Mouse (Mus musculus) heart, adult 18-20 months (tissue): Measurements from ENCODE around the gene Snd1. TPM values are rescaled to one million over a fixed set of nuclear protein-coding genes. Genes with fewer than 3 reads are reported as not detected.
A peak's percentile ranks its signal among the peaks of the same experiment; 100 is the strongest.

Source experiments
- DNase-seq, 2 experiments: peaks; one replicate each; pipeline ENCODE4 v3.0.0; 2021 to 2022; ENCODE audit warnings: mixed read lengths in 1 of 2
- total RNA-seq, 2 experiments: library from RNA; stranded (reverse); gene quantifications; 2 replicates each; pipeline ENCODE4 v1.2.3; 2021

Snd1 gene
- total RNA-seq, 2 experiments from 2014 or later, result 68.7 to 73.5 TPM

DNA sequence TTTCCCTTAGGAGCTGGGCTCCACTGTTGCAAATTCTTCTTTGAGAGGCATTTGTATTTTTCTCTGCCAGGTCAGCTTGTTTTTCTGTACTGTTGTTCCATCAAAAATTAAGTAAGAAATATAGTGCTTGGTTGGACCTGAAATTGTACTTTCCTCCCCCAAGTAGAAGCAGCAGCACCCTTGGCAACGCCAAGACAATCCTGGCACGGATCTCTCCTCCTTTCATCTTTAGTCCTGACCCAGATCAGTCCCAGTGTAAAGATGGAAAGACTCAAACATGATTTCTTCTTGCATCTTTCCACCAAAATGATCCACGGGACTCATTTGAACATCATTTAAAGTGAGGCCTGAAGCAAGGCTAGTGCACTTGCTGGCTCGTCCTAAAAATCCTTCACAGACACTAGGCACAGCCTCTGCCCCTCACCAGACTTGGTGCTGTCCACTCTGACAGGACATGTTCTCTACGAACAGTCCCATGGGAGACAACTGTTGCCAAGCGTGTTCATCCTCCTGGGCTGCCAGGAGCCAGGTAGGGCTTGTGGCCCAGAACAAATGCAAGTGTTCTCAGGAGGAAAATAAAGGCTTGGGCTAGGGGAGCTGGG lies 328.8 kb downstream of the Snd1 start:
- no peak for DNase-seq

DNA sequence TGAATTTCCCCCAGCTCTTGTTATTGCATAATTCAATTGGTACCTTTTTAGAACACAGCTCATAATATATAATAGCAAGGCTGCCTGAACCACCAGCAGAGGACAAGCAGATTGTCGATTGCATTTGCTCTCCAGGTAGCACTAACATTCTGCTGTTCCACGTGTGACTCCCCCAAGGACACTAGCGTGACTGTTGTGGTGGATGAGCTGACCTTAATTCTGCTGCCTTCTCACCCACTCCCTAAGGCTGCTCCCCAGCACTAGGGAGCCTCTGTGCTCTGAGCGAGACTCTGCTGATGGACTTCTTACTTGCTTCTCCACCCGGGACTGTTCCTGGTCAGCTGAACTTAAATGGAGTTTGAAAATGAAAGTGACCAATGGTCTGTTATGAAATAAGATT lies 329.8 kb downstream of the Snd1 start:
- DNase-seq, result no peak

GRCm38 (mm10) chr6:28813057-28813456 lies 338.1 kb downstream of the Snd1 start:
- DNase-seq, result no peak

- no peak for DNase-seq
Measured at GRCm38 (mm10) chr6:28814895-28815294, 340.0 kb downstream of the Snd1 start.

DNA sequence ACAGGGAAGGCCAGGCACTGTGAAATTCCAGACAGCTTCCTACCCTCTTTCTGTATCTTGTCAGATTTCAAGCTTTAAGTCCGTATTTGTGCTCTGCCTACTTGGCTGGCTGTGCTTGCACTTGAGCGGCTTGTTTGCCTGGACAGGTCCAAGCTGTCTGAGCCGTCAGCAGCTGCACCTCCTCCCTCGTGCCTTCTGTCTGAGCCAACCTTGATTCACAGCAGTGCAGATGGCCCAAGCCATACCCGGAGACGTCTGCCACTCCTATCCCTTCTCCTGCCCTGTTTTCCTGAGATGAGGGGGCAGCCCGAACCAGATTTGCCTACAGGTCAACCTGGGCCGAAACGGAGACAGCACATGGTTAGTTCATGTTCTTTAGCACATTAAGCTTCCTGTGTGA lies 342.1 kb downstream of the Snd1 start:
- DNase-seq, result peak; percentile 23 to 42

GRCm38 (mm10) chr6:28819509-28820358 lies 344.8 kb downstream of the Snd1 start:
- no peak for DNase-seq

- no peak for DNase-seq
Measured at GRCm38 (mm10) chr6:28822296-28822695, 347.4 kb downstream of the Snd1 start.

DNA sequence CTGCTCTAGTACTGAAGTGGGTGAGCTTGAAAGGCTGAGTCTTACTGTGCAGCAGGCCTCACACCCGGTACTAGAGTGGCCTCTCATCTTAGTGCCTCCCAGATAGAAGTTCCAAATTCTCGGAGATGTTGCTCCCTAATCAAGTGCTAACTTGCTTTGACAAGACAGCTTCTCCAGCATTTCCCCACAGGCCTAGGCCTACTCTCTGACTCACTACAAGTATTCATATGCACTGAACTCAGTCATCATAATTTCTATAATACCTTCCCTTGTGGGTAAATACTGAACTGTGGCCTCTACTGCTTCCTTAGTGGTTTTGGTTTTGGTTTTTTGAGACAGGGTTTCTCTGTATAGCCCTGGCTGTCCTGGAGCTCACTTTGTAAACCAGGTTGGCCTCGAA lies 348.4 kb downstream of the Snd1 start:
- no peak for DNase-seq

GRCm38 (mm10) chr6:28823802-28824201 lies 348.9 kb downstream of the Snd1 start:
- peak; percentile 37 to 46 for DNase-seq

- DNase-seq, result no peak
Measured at GRCm38 (mm10) chr6:28825894-28826293, 351.0 kb downstream of the Snd1 start.

DNA sequence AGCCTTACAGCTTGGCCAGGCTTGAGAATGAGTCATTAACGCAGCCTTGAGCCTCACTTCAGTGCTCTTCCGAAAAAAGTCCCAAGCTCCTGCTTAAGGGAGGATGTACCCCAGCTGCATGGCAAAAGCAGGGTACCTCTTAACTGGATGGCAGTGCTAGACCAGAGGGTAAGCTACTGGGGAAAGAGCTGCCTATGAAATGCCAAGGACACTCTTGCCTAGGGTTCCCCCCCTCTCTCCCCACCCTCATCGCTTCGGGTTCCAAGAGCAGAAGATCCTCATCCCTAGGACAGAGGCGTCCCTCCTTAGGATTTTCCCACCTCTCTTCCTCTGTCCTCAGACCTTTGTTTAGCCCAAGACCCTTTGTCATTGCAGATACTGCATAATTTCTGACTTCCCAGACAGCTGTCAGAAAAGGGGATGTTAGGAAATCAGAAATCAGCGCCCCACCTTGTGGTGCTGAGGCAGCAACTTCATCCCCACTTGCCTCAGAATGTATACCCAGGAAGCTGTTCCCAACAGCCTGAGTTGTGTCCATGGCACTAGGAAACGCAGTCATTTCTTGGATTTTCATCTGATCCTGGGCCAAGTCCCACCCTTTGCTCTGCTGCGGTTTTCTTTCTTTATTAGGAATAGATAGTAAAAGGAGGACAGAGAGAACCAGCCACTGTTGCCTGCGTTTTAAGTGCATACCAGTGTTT lies 351.9 kb downstream of the Snd1 start:
- DNase-seq, result no peak

DNA sequence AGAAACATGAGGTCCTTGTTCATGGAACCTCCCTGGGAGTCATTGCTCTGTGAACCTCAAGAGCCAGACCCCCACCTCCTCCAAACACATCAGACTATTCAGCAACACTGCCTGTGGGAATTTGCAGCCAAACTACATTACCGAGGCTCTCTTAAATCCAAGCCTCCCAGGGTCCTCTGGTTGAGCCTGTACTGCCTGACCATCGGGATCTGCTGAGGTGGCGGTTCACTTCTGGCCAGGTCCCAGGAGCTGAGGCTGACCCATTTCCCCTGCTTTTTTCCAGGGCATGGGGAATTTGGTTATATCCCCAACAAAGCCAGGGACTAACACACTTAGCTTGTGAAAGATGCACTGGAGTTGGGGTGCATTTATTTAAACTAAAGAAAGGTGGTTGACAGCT lies 352.6 kb downstream of the Snd1 start:
- no peak for DNase-seq

- DNase-seq, result no peak
Measured at GRCm38 (mm10) chr6:28828593-28828992, 353.7 kb downstream of the Snd1 start.

- no peak for DNase-seq
Measured at GRCm38 (mm10) chr6:28830306-28830705, 355.4 kb downstream of the Snd1 start.

DNA sequence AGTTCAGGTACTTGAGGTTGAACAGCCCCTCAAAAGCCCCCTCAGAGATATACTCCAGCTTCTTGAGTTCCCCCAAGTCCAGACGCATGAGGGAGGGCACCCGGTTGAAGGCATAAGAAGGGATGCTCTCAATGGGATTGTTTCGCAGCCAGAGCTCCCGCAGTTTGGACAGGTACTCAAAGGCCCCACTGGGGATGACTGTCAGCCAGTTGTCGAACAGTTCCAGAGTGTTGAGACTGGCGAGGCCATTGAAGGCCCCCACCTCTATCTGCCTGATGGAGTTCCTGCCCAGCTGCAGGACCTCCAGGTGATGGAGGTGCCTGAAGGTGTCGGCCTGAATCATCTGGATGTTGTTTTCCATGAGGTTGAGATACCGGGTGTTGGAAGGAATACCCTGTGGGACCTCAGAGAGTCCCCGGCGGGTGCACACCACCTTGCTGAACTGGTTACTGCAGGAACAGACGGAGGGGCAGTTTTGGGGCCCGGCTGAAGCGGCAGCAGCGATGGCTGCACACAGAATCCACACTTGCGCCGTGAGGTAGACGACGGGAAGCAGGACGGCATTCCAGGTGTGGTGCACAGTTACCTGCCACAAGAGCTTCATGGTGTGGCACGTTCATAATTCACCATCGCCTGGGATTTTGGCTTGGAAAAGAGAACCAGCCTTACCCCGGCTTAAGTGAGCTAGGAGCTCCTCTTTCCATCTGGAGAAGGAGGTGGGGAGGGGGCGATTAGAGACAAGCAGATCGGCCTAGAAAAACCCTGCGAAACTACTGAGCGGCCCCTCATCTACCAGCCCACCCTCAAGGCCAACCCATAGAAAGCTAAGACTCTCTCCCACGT lies 356.3 kb downstream of the Snd1 start, which contains the start of gene Lrrc4:
Lrrc4 (minus strand) TSS at position 737 of the 843 bp plus-strand sequence.
- no peak for DNase-seq

DNA sequence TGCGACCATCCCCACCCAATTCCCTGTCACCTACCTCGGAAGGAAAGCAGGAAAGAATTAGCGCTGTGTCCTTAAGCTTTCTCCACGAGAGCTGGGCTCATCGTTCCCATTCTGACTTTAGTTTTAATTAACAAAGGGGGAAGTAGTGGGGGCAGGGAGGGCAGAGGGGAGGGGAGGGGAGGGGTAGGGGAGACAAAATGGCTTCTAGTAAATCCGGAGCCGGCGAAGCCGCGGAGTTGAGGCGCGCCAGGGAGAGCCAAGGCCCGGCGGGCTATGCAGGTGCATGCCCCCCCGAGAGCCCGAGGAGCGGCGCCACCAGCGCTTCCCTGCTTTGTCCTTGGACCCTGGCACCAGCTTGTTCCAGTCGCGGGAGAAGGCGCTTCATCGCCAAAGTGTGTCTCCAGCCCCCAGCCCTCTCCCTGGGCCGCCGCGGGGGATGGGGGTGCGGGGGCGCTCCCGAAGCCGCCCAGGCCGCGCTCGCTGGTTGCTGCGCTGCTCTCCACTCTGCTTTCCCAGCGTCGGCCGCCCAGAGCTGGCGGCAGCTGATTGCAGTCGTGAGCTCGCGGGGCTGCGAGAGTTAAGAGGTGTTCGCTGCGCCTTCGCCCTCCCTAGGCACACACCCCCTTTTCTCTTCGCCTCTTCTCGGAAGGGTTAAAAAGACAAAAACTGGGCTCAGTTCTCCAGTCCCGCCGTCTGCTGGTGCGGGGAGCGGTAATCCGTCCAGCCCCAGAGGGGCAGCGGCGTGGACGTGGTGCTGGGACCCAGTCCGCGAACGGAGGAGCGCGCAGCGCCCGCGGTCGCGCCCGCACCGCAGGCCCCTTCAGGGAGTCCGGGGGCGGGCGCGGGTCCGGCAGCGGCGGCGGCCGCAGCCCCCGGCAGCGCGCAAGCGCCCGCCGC lies 357.2 kb downstream of the Snd1 start:
- DNase-seq, result peak in 1 of 2 experiments; percentile 33

DNA sequence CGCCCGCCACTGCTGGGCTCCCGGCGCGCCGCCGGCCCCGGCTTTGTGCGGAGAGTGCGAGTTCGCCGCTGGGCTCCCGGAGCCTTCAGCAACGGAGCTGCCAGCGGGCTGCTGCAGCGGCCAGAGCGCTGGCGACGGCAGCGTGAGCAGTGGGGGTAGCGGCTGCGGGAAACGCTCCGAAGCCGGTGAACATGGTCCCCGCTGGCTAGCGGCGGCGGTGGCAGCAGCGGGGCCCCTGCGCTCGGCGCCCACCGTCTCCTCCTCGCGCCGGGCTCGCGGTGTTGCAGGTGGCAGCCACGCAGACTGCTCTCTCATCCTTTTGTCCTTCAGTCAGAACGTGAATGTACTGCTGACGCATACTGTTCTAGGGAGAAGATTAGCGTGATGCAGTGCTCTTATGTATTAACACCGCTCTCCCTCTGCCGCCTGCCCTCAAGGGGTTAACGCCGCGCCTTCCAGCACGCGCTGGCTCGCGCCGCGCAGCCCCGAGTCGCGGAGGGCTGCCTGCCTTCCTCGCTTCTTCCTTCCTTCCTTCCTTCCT lies 357.9 kb downstream of the Snd1 start:
- peak in 1 of 2 experiments; percentile 53 for DNase-seq

DNA sequence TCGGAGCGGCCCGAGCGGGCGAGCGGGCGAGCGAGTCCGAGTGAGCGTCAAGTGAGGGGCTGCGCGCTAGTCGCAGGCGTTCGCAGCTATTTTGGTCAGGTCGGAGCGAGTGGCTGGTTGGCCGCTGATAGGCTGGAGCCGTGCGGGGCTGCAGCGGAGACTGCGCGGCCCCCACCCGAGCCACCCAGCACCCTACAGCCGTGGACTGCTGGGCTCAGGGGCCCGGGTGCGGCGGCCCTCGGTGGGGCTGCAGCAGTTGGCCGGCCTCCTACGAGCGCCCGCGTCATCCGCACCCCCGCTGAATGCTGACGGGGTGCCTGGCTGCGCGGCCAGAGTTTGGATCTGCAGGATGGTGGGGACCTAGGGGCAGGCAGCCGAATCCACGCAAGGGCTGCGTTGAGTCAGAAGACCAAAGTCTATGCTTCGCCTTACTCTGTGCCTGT lies 358.5 kb downstream of the Snd1 start:
- peak in 1 of 2 experiments; percentile 48 for DNase-seq

GRCm38 (mm10) chr6:28834046-28834445 lies 359.1 kb downstream of the Snd1 start:
- DNase-seq, result no peak

DNA sequence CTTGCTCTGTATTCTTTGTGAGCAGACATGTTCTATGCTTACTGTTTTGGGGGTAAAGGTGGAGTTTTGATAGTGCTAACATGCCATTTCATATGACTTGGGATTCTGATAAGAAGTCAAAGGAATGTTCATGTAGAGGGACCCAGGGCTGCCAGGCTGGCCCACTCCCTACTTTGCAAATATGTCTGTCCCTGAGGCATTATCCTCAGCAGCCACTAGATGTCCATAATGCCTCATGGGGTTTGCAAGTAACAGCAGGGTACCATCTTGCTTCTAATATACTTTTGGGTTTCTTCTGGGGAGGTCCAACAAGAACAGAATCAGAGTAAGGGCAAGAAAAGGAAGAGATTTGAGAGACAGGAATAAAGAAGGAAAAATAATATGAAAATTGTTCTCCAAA lies 361.7 kb downstream of the Snd1 start:
- no peak for DNase-seq

DNA sequence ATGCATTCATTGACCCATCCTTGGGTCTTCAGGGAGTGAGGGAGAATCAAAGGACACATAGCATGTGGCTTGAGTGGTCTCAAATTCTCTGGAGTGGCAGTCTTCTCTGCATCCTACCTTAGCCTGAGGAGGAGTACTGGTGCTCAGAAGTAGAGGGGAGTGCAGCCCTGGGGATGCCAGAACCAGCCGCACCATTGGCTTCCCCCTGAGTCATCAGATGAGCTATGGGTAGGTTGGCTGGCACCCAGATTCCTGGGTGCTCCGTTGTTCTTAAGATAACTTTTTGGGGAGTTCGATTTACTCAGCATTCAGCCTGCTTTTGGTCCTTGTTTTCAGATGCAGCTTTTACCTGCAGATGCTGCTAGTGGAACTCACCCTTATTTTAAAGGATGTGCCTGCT lies 366.6 kb downstream of the Snd1 start:
- no peak for DNase-seq
